Mouse (Mus musculus) thymus, postnatal 25 days (tissue): ENCODE data around the gene Gdf10.

Experiments used
- DNase-seq: peaks from one replicate; pipeline ENCODE4 v3.0.0; 2022

Gdf10 gene

DNA sequence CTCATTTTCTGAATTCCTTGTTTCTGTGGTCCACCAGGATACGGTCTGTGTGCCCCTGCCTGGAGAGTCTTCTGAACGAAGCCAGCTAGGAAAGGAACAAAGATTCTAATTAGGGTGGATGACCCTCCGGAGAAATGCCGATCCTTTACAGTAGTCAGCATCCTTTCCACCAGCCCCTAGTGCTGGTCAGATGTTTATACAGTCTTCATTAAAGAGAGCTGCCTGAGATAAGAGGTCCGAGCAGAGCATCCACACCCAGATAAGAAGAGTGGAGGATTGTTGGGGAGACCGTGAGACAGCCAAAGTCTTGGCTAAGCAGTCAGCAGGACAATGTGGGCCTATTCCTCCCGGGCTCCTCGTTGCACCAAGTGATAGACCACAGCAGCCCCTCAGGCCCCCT is 17.4 kb downstream of the Gdf10 start, which contains the start of gene Gdf2:
Gene Gdf2, plus strand, starts transcription at position 301 of the 400 bp plus-strand sequence.
- no peak for DNase-seq

DNA sequence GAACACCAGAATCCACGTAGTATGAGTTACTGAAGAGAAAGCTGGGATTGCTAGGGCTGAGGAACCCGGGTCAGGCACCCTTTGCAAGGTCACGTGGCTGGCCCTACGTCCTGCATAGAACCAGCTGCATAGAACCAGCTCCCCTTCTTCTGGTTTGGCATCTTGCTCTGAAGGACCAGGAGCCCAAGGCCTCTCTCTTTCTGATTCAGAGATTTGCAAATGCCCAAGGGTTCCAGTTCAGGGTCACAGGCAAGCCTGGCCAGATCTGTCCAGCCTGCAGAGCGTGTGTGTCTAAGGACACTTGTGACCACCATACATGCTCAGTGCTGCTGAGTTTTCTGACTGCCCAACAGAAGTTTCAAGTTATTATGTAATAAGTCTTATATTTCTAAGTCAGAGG is 18.8 kb downstream of the Gdf10 start:
- no peak for DNase-seq

DNA sequence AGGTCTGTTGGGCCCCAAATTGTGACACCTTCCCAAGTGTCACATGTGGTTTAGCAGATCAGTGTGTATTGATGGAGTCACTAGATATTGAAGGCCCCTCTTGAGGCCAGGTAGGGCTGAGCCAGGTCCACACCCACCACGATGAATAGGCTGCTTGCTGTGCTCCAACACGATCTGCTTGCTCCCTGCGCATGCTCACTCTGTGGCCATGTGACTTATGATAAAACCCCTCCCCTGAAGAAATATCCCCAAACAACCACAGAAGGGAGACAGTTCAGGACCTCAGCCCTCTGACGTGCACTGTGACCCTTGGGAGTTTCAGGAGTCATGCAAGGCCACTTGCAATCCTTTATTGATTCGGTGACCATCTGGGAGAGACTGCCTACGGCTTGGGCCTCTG is 22.7 kb downstream of the Gdf10 start:
- DNase-seq = no peak

DNA sequence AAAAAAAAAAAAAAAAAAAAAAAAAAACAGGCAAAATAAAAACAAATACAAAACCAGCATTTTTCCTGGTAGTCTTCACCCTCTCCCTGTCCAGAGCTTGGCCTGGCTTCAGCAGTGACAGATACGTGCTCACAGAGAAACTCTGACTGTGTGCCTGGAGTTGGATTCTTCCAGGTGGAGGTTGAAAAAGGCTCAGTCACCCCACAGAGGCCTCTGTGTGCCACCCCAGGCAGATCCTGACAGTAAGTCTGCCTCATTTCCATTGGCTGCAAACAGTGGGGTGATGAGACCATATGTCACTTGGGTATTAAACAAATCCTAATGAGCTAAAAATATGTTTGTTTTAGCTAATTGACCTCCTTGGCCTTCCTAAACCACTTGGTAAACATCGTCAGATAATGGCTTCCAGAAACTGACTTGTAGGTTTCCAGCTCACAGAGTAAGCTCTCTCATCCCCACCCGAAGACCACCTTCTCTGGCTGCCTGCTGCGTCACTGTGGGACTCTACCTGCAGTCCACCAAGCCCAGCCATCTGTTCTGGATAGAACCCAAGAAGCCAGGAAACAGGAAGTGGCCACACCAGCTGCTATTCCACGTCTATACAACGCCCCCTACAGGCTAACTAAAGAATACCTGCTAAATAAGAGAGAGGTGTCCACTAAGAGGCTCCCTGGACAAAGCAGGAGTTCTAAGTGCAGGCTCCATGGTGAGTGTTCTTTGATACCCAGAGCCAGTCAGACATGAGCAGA is 29.0 kb downstream of the Gdf10 start:
- no peak for DNase-seq

DNA sequence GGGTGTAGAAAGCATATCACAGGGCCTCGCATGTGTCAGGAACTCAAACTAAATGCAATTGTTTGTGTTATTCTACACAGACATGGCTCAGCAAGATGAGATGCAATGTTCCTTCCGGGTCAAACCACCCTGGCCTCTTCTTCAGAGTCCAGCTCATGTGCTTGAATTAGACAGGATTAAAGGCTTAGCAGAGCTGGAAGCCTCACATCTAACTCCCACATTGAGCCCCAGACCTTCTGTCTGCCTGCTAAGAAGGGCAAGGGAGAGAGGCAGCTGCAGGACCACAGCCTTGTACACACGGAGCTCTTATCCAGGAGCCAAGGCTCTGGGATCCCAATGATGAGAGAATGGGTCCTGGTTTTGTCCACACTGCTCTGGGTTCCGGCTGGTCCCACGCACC is 30.4 kb downstream of the Gdf10 start, which contains the start of gene Rbp3:
Gene Rbp3, plus strand, starts transcription at position 243 of the 400 bp plus-strand sequence.
- DNase-seq = no peak

DNA sequence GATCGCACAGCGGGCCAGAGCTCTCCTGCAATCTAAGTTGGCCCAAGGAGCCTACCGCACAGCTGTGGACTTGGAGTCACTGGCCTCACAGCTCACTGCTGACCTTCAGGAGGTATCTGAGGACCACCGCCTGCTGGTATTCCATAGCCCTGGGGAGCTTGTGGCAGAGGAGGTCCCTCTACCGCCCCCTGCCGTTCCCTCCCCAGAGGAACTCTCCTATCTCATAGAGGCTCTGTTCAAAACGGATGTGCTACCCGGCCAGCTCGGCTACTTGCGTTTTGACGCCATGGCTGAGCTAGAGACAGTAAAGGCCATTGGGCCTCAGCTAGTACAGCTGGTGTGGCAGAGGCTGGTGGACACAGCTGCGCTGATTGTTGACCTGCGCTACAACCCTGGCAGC is 32.7 kb downstream of the Gdf10 start:
- no peak for DNase-seq

DNA sequence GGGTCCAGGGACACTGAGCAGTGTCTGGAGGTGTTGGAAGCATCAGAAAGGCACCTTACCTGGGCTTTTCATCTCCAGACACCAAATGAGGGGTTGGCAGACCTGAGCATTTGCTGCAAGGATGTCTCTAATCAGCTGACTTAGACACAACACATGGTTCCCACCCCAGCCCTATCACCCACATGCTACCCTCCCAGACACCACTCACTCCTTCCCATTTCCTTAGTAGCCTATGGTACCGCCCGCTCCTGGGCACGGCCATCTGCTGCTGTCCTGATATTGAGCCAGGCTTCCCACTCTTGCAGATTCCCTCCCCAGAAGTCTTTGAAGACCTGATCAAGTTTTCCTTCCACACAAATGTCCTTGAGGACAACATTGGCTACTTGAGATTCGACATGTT is 34.8 kb downstream of the Gdf10 start:
- no peak for DNase-seq

DNA sequence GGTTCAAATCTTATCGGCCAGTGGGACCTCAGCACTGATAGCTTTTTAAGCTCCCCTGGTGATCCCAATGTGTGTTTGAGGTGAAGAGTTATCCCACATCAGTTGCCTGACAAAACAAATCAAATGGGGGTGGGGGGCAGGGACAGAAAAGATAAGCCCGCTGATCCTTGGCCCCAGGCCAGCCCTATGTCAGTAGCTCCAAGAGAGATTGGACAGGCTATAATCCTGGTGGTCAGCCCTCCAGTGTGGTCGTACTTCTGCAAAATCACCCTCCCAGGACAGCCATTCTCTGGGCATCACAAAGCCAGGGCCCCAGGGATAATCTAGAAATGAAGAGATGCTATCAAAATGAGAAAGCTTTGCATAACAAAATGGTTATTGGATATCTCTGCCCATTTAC is 35.5 kb downstream of the Gdf10 start:
- DNase-seq = no peak

DNA sequence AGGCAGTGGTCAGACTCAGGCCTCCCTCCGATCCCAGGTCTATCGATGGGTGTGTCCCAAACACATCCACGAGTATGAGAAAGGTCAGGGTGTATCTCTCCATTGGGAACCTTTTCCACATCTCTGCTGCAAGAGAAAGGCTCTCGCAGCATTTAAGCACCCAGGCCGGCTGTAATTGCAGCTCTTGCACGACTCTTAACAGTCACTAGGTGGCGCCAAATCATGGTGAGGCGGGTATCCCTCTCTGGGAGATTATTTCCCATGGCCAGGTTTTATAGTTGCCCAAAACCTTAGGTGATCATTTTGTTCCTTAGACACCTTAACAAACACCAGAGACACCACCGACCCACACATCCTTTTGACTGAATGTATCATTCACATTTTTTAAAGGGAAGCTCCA is 36.0 kb downstream of the Gdf10 start:
- no peak for DNase-seq

DNA sequence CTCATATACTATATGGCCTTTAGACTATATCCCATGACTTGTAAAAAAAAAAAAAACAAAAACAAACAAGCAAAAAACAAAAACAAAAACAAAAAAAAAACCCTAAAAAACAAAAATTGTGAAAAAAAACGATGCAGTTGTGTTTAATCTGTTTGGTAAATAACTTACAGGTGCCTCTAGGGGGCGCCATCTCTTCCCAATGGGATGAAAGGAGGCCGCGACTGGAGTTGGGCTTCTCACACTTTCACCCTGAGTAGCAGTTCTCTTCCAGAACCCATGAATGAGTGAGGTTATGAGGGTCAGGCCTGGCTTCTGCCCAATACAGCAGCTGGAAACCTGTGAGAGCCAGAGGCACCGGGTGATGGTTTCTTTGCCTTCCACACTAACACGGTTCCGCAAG is 42.3 kb downstream of the Gdf10 start:
- no peak for DNase-seq

DNA sequence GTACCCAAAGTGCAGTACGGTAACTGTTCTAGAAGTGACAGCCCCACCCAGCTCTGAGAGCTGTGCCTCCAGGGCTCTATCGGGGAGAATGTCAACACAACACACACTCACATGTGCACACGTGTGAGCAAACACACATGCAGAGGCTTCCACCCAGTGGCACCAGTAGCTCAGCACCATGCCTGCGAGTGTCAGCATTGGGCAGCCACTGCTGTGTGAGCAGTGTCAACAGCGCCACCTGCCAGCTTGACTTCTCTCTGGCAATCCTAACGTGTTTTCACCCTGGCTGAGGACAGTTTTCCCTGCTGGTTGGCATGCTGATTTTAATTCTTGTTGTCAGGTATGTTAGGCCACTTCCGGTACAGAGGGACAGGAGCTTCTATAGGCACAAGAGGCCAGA is 49.3 kb downstream of the Gdf10 start:
- DNase-seq = no peak

DNA sequence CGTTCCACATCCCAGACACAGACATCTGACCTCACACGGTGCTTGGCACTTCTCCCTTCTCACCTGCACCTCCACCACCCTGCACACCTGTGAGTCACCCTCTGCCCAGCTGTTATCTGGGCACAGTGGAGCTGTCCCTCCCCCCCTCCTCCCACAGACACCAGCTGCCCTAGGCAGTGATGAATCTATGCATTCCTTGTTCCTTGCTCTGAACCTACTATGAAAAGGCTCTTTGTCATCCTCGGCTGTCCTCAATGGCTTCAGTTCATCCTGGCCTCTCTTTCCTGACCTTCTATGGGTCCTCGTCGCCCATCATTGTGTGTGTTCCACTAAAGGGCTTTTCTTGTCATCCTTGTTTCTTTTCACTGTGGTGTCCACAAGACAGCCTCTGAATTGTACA is 51.4 kb downstream of the Gdf10 start:
- no peak for DNase-seq

DNA sequence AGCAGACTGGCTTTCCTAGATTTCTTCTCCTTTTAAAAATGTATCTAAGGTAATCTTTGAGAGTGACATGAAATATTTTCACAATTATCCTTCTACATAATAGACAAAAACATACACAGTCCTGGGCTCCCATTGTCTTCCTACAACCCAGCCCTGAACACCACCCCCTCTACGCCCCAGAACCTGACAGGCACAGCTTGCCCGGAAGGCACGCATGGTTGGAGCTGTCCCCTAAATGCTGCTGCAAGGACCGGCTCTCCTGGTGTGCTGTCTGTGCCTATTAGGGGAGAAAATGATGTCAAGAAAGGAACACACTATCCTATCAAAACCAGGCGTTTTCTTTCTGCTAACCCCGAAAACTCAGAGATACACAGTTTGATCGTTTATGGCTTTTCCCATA is 54.4 kb downstream of the Gdf10 start:
- DNase-seq = no peak

DNA sequence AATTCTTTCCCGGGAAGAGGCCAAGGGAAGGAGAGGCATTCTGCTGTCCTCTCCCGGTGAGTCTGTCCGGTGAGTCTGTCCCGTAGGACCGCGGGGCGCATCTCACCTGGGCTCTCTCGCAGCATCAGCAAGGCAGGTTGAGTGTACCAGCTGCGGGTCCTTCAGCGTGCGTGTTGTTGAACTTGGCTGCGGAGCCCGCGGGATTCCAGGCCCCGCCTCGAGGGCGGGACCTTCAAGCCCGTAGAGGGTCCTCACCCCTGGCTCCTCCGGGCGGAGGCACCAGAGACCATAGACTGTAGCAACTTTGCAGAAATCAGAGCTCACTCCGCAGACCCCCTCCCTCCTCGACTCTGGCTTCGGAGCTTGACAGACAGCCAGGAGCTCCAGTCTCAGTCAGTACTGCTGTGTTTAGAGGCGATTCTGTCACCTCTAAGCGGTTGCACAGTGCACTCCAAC is 55.2 kb downstream of the Gdf10 start, which contains the start of gene Zfp488:
Gene Zfp488, minus strand, starts transcription at position 161 of the 456 bp plus-strand sequence.
- DNase-seq = no peak
